Mouse (Mus musculus): ENCODE measurements at regions not wholly inside any gene's neighbourhood (a gene's known extent, or its start where the extent isn't known, plus 50 kb on each side); places are given as distances from the start of the nearest gene placed in this dataset.

DNA sequence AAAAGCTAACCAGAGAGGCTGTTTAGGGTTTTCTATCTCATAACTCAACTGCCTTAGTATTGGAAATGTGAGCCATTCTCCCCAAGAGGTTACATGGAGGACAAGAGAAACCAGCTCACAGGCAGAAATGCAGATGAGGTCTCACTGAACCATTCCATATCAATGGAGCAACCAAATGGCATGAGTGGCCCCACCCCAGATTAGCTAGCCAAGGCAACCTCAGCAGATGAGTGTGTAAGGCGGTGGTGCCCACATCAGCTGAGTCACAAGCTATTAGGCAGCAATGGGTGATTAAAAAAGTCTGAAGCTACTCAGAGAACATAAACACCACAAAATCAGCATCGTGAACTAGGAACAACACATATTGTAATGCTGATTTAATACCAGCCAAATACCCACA lies 133.2 kb downstream of the Lpin1 start:
- no peak for DNase-seq (ENCODE audit: low read depth, low spot score)

GRCm38 (mm10) chr12:16474361-16475080 lies 136.2 kb downstream of the Lpin1 start:
- no peak for DNase-seq (ENCODE audit: low read depth, low spot score)

- no peak for DNase-seq (ENCODE audit: low read depth, low spot score)
These were observed 153.3 kb downstream of the Lpin1 start for GRCm38 (mm10) chr12:16457419-16457818.

- no peak for DNase-seq (ENCODE audit: low read depth, low spot score)
These were observed 159.9 kb downstream of the Lpin1 start for GRCm38 (mm10) chr12:16450771-16451435.

- no peak for DNase-seq (ENCODE audit: low read depth, low spot score)
These were observed 172.0 kb downstream of the Lpin1 start for GRCm38 (mm10) chr12:16438717-16439116.

DNA sequence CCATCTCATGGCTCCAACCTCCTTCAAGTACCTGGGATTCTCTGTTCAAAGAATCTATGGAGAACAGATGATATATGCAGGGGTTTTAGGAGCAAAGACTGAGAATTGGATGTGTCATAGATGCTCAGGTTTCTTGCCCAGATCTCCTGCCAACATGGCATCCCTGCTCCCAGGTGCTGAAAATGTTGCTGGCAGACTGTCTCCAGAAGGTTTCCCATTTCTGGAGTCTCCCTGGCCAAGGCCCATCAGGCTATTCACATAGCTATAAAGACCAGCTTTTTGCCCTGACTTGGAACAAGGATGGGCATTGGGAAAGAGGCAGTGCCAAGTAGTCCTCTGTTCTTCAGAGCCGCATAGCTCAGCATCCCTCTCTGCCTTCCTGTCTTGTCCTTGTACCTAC lies 173.8 kb downstream of the Lpin1 start:
- DNase-seq (ENCODE audit: low read depth, low spot score), result no peak

DNA sequence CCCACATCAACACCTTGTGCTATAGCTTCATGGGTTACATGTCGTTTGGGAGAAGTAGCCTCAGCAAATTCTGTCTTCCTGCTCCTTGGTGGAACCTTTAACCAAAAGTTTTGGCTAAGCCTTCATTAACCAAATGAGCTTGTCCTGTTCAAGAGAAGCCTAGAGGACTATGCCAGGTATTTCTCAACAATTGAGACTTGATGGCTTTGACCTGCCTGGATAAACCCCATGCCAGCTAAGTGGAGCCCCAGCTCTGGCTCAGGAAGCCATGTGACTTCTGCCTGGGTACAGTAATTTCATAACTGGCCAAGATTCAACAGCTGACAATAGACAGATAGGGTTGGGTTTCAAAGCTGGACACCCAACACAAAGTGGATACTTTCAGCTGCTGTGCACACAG lies 174.5 kb downstream of the Lpin1 start:
- DNase-seq (ENCODE audit: low read depth, low spot score), result no peak

GRCm38 (mm10) chr12:16434739-16435138 lies 176.0 kb downstream of the Lpin1 start:
- no peak for DNase-seq (ENCODE audit: low read depth, low spot score)

- DNase-seq (ENCODE audit: low read depth, low spot score), result no peak
These were observed 176.5 kb downstream of the Lpin1 start for GRCm38 (mm10) chr12:16434225-16434624.

- no peak for DNase-seq (ENCODE audit: low read depth, low spot score)
These were observed 184.8 kb downstream of the Lpin1 start for GRCm38 (mm10) chr12:16425980-16426379.

DNA sequence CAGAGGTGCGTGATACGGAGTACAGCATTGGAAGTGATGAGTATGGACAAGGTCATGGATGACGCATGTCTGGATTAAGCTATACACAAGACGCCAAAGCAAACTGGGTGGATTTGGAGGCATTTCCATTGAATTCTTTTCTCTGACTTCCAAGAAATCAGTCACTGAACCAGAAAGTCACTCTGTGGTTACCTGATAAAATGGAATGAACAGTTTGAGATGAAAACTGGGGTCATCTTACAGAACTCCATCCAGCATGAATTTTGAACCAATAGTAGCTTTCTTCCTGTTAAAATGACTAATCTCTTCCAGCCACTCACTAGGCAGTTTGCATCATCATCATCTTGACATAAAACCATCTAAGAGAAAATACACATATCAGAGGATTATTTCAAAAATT lies 186.2 kb downstream of the Lpin1 start:
- no peak for DNase-seq (ENCODE audit: low read depth, low spot score)

DNA sequence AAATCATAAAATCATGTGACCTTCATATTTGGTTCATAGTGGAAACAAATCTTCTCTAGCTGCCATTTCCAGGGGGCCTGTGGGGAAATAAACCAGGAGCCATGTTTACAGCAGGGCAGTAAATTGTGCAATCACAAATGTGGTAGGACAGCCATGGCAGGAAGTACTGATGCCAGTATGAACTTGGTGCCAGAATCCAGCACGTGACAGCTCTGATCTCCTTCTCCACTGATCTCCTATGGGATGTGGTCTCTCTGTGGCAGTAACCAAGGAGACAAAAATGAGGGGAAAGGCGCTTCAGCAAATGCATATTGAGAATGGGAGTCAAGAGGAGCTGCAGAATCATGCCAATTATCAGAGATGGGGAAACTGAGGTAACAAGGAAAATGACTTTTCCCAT lies 215.0 kb downstream of the Lpin1 start:
- DNase-seq (ENCODE audit: low read depth, low spot score), result no peak

GRCm38 (mm10) chr12:16392851-16393250 lies 217.9 kb downstream of the Lpin1 start:
- DNase-seq (ENCODE audit: low read depth, low spot score), result no peak

GRCm38 (mm10) chr12:16391630-16392269 lies 219.0 kb downstream of the Lpin1 start:
- no peak for DNase-seq (ENCODE audit: low read depth, low spot score)

- no peak for DNase-seq (ENCODE audit: low read depth, low spot score)
These were observed 219.6 kb downstream of the Lpin1 start for GRCm38 (mm10) chr12:16391163-16391562.

GRCm38 (mm10) chr12:16387035-16387434 lies 223.7 kb downstream of the Lpin1 start:
- no peak for DNase-seq (ENCODE audit: low read depth, low spot score)

DNA sequence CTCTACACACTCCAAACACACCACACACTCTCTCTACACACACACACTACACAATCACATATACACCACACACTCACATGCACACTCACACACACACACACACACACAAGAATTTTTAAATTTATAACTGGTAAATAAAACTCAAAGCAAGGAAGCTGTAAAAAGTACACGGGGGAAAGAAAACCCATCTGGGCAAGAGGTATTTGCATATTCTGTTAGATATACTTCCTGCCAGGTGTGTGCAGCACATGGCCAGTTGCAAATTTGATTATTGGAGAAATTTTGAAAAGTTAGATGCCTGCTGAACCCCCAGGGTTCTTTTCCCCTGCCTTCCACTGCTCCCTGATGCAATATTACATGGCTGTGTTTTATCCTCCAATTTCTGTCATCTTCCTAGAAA lies 226.4 kb downstream of the Lpin1 start:
- no peak for DNase-seq (ENCODE audit: low read depth, low spot score)

DNA sequence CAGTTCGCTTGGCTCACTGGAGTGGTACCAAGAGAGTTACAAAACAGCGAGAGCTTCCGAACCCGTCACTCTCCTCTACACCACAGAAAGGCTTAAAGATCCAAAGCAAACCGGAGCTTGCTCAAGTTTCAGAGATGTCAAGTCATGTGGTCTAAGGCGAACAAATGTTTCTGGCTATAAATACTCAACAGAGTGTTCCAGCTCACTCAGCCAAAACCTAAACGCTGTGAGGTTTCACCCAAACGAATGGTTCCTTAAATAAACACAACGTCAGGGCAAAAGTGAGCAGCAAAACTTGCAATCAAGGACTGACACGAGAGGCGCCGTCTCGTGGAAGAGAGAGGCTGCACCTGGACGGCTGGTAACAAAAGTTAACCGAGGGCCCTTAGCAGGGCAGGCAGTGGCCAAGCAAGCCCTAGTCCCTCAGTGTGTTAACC lies 227.2 kb downstream of the Lpin1 start:
- no peak for DNase-seq (ENCODE audit: low read depth, low spot score)

- no peak for DNase-seq (ENCODE audit: low read depth, low spot score)
These were observed 228.3 kb downstream of the Lpin1 start for GRCm38 (mm10) chr12:16382417-16382988.

DNA sequence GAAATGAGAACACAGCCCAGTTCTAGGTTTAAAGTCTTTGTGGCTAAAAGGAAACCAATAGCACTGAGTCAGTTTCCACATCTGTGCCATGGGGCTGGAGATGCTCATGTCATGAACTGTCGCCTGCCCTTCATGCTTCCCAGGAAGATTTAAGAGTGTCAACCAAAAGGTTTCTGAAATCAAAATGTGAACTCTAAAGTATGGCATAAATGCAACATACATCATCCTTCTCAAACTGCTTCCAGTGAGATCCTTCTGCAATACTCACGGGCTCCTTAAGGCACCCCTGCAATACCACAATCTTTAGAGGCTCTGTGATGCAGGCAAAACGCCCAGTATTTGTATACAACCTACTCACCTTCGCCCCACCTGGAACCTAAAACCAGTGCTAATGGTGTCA lies 229.7 kb downstream of the Lpin1 start:
- no peak for DNase-seq (ENCODE audit: low read depth, low spot score)

DNA sequence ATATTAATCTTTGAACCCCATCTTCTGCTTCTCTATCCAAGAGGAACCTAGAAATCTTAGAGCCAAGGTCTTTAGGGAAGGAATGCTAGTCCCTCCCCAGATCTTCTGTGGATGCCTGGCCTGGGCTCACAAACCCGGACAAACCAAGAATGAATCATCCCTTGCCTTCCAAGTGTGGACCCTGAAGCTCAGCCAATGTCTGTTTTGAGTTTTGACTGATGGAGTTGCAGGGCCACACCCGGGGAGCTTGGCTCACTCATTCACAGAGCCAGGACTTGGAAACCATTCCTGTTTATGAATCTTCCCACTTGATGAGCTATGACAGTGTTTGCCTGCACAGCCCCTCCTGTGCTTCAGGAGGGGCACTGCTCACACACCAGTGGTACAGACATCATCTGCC lies 230.4 kb downstream of the Lpin1 start:
- DNase-seq (ENCODE audit: low read depth, low spot score), result no peak

DNA sequence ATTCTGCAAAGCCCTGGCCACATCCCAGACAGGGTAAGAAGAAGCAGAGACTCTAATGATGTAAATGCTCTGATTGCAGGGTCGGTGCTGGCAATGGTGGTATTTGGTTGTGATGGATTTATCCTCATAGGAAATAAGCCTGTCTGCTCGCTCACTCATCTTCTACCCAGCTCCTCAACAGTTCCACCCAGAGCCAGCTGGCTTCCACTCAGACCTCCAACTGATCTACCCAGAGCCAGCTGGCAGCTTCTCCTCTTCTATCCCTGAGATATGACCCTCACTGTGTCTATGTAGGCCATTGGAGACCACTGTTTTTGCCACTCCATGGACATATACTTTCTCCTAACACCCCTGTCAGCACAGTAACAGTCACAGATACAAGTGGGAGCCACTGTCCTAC lies 231.4 kb downstream of the Lpin1 start:
- no peak for DNase-seq (ENCODE audit: low read depth, low spot score)

DNA sequence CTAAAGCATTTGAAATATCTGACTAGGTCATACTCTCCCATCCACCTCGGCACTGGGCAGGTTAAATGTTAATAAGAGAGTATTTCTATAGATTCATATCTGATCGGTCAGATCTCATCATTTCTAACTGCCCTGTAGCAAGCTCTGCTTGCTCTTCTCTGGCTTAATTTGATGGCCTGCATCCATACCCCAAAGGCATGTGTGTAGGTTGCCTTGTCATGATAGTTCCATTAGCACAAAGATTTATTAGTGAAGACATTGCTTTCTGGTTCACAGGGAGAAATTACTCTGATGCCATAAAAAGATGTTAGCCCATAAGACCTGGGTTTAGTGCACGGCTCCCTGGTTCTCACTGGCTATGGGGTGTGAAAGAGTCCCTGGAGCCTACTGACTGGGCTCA lies 232.3 kb downstream of the Lpin1 start:
- DNase-seq (ENCODE audit: low read depth, low spot score), result no peak
